Mouse (Mus musculus) hindbrain, postnatal 0 days (tissue): ENCODE measurements around the gene Gas1. TPM values are rescaled to one million over a fixed set of nuclear protein-coding genes. Genes with fewer than 3 reads are reported as not detected.

Source experiments
- ATAC-seq: fragments of 200-750 bp; cut with Nextera tagmentation; 2 replicates; pipeline ENCODE4 v1.8.0; 2017; ENCODE audit warnings: mild to moderate bottlenecking, moderate TSS enrichment, moderate library complexity
- DNase-seq: peaks from one replicate; pipeline ENCODE4 v3.0.0-alpha.2; 2015; ENCODE audit warnings: low spot score
- H3K27ac ChIP-seq: fragments of 300-500 bp; sonication (generic); 2 replicates; pipeline ENCODE4 v1.5.1; 2014; ENCODE audit warnings: mild to moderate bottlenecking
- H3K27me3 ChIP-seq: fragments of 300-500 bp; sonication (generic); 2 replicates; pipeline ENCODE4 v1.6.1; 2014; ENCODE audit warnings: low read length, mixed read lengths; ENCODE audit not compliant: insufficient read depth
- H3K36me3 ChIP-seq: fragments of 300-500 bp; sonication (generic); 2 replicates; pipeline ENCODE4 v1.6.1; 2014; ENCODE audit warnings: low read length, mixed read lengths; ENCODE audit not compliant: insufficient read depth
- H3K4me1 ChIP-seq: fragments of 300-500 bp; sonication (generic); 2 replicates; pipeline ENCODE4 v1.6.1; 2014; ENCODE audit warnings: antibody characterized with exemption, low read length, mixed read lengths; ENCODE audit not compliant: insufficient read depth
- H3K4me2 ChIP-seq: fragments of 300-500 bp; sonication (generic); 2 replicates; pipeline ENCODE4 v1.6.1; 2014; ENCODE audit warnings: low read depth, mild to moderate bottlenecking, low read length, moderate library complexity, mixed read lengths
- H3K4me3 ChIP-seq: fragments of 300-500 bp; sonication (generic); 2 replicates; pipeline ENCODE4 v1.5.1; 2014; ENCODE audit warnings: low read length
- H3K9ac ChIP-seq: fragments of 300-500 bp; sonication (generic); replicated peaks from 2 replicates; pipeline ENCODE4 v1.6.1; 2014; ENCODE audit warnings: mild to moderate bottlenecking, low read length, moderate library complexity, mixed read lengths
- H3K9me3 ChIP-seq: fragments of 300-500 bp; sonication (generic); 2 replicates; pipeline ENCODE4 v1.6.1; 2016; ENCODE audit warnings: low read length, mixed read lengths
- CTCF ChIP-seq: IDR thresholded peaks from 2 replicates; pipeline ENCODE4 v1.5.1; 2016; ENCODE audit warnings: antibody characterized with exemption, control low read depth, low read depth
- WGBS: fragments of 180-500 bp; shearing (Covaris S2); extraction: QIAGEN DNeasy Blood & Tissue Kit; methylation state at CpG from one replicate; pipeline ENCODE4 v1.1.7; 2014; 5-methylcytosine and 5-hydroxymethylcytosine counted together
- polyA plus RNA-seq: library from polyadenylated mRNA; unstranded; fragments of >200 nt; fragmentation: Nextera tagmentation; extraction: Ambion mirVana; gene quantifications from 2 replicates; pipeline ENCODE4 v1.2.1, GENCODE M21; 2015
- total RNA-seq: library from RNA; depleted of rRNA; stranded (reverse); fragments of >200 nt; gene quantifications from 2 replicates; pipeline ENCODE4 v1.2.3, GENCODE M21; 2014; rRNA removed

The Gas1 gene
- total RNA-seq: 60.3 and 81.2 TPM in 2 replicates
- polyA plus RNA-seq: 16.5 and 17.3 TPM in 2 replicates

DNA sequence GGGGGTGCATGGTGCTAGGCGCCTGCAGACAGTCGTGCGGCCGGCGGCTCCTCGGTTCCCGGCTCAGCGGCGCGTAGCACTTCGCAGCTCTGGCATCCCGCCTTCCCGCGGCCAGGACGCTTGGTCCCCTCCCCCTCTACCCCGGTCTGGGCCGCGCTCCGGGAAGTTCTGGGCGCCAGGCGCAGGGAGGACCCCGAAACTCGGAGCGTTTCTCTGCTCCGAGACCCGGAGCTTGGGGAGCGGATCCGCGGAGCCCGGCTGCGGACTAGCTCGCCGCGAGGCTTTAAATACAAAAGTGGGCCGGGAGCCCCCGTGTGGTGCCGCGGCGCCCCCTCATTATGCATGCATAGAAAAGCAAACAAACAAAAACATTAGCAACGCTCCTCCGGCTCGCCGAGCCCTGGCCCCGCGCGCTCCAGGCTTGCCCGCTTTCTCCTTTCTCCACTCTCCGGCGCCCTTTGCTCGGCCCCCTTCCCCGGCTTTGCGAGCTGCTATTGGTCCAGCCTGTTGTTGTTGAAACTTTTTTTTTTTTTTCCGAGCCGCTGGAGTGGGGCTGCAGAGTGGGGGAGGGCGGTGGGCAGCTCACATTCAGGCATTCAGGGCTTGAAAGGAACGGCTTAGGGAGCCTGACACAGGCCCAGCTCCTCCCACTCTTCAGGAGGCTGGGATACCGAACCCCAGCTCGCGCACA is at the start of gene Gas1:
TSS of gene Gas1 (minus strand) at position 260 of the 691 bp plus-strand sequence.
- H3K4me2 ChIP-seq: peak within 1 kb of the TSS; percentile 85
- under 1% methylated on average over 59 of the region's 59 CpGs for WGBS
- peak; percentile 14 for TF ChIP-seq CTCF
- H3K9ac ChIP-seq: peak within 1 kb of the TSS; percentile 85
- H3K4me1 ChIP-seq: peaks cover 1% of the 10 kb centered on the region
- H3K9me3 ChIP-seq: no peaks in the 10 kb centered on the region
- peak within 1 kb of the TSS; percentile 91 for H3K27ac ChIP-seq
- H3K27me3 ChIP-seq: no peaks in the 10 kb centered on the region
- H3K36me3 ChIP-seq: no peaks in the 10 kb centered on the region
- H3K4me3 ChIP-seq: peak within 1 kb of the TSS; percentile 77
- ATAC-seq (peak; percentile 91), DNase-seq (peak; percentile 94)

GRCm38 (mm10) chr13:60226251-60226836 is 49.2 kb upstream of the Gas1 start:
- H3K27me3 ChIP-seq: no peaks in the 10 kb centered on the region
- no peak overlapping the region for H3K9ac ChIP-seq
- no peak overlapping the region for H3K27ac ChIP-seq
- no peak for TF ChIP-seq CTCF
- no peak overlapping the region for H3K4me2 ChIP-seq
- DNase-seq (no peak), ATAC-seq (no peak)
- 15% methylated on average over 9 of the region's 9 CpGs for WGBS
- H3K9me3 ChIP-seq: no peaks in the 10 kb centered on the region
- H3K36me3 ChIP-seq: no peaks in the 10 kb centered on the region
- no peak overlapping the region for H3K4me3 ChIP-seq
- no peaks in the 10 kb centered on the region for H3K4me1 ChIP-seq

GRCm38 (mm10) chr13:60225736-60226135 is 48.6 kb upstream of the Gas1 start:
- TF ChIP-seq CTCF: no peak
- 62% methylated on average over 1 of the region's 1 CpGs for WGBS

GRCm38 (mm10) chr13:60225276-60225675 is 48.1 kb upstream of the Gas1 start:
- TF ChIP-seq CTCF: no peak
- Histone ChIP-seq H3K4me2 (no peak overlapping the region), H3K4me3 (no peak overlapping the region), H3K4me1 (no peaks in the 10 kb centered on the region), H3K9me3 (no peaks in the 10 kb centered on the region), H3K9ac (no peak overlapping the region), H3K27ac (no peak overlapping the region), H3K27me3 (no peaks in the 10 kb centered on the region), H3K36me3 (no peaks in the 10 kb centered on the region)
- DNase-seq (no peak), ATAC-seq (no peak)
- WGBS: 94% methylated on average over 5 of the region's 5 CpGs

More at GRCm38 (mm10) chr13:60225736-60226135, 48.6 kb upstream of the Gas1 start:
- Histone ChIP-seq H3K4me3 (no peak overlapping the region), H3K4me1 (no peaks in the 10 kb centered on the region), H3K27me3 (no peaks in the 10 kb centered on the region), H3K27ac (no peak overlapping the region), H3K4me2 (no peak overlapping the region), H3K9me3 (no peaks in the 10 kb centered on the region), H3K36me3 (no peaks in the 10 kb centered on the region), H3K9ac (no peak overlapping the region)
- DNase-seq (peak; percentile 31), ATAC-seq (no peak)

GRCm38 (mm10) chr13:60223797-60224196 is 46.6 kb upstream of the Gas1 start:
- Histone ChIP-seq H3K27ac (no peak overlapping the region), H3K4me1 (no peaks in the 10 kb centered on the region), H3K4me3 (no peak overlapping the region), H3K27me3 (no peaks in the 10 kb centered on the region), H3K9me3 (no peaks in the 10 kb centered on the region), H3K36me3 (no peaks in the 10 kb centered on the region), H3K4me2 (no peak overlapping the region), H3K9ac (no peak overlapping the region)
- no peak for ATAC-seq
- no peak for TF ChIP-seq CTCF
- no peak for DNase-seq
- 60% methylated on average over 2 of the region's 2 CpGs for WGBS

- no peak for TF ChIP-seq CTCF
- no peak overlapping the region for H3K4me2 ChIP-seq
- H3K36me3 ChIP-seq: no peaks in the 10 kb centered on the region
- H3K27me3 ChIP-seq: no peaks in the 10 kb centered on the region
- ATAC-seq (no peak), DNase-seq (no peak)
- H3K27ac ChIP-seq: no peak overlapping the region
- no peak overlapping the region for H3K9ac ChIP-seq
- 86% methylated on average over 11 of the region's 11 CpGs for WGBS
- H3K4me3 ChIP-seq: no peak overlapping the region
- H3K4me1 ChIP-seq: no peaks in the 10 kb centered on the region
- H3K9me3 ChIP-seq: no peaks in the 10 kb centered on the region
Observed at GRCm38 (mm10) chr13:60222336-60222735, 45.2 kb upstream of the Gas1 start.

DNA sequence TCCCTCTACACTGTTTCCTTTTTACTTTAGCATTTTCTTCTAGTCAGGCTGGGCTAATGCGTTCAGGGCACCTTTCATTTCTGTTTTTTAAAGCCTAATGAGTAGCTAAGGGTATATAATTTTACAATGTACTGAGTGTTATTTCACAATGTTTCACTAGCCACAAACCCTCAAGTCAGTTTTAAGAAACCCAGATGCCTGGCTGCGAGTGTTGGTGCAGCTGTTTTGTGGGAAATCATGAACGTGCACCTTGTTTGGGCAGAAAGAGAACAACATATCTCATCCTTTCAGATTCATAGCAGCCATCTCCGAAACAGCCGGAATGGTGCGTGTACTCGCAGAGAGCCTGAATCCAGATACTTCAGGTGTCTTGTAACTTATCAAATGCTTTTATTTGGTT is 36.7 kb upstream of the Gas1 start:
- Histone ChIP-seq H3K27ac (no peak overlapping the region), H3K4me3 (no peak overlapping the region), H3K4me2 (no peak overlapping the region), H3K27me3 (no peaks in the 10 kb centered on the region), H3K9ac (no peak overlapping the region), H3K9me3 (no peaks in the 10 kb centered on the region), H3K4me1 (no peaks in the 10 kb centered on the region), H3K36me3 (no peaks in the 10 kb centered on the region)
- 89% methylated on average over 7 of the region's 7 CpGs for WGBS
- TF ChIP-seq CTCF: no peak
- DNase-seq: no peak
- ATAC-seq: no peak
